Mouse (Mus musculus) kidney, adult 8-10 months (tissue): ENCODE results near the gene Pom121.

Experiments used
- DNase-seq, 2 experiments: peaks; one replicate each; pipeline ENCODE4 v3.0.0; 2022

Gene Pom121

GRCm38 (mm10) chr5:135368312-135368711 is 26.0 kb downstream of the Pom121 start:
- DNase-seq = no peak

GRCm38 (mm10) chr5:135367841-135368240 is 26.5 kb downstream of the Pom121 start:
- DNase-seq = no peak

GRCm38 (mm10) chr5:135363540-135363939 is 30.8 kb downstream of the Pom121 start:
- peak in 1 of 2 experiments; percentile 19 for DNase-seq

GRCm38 (mm10) chr5:135362572-135362971 is 31.8 kb downstream of the Pom121 start:
- no peak for DNase-seq

DNA sequence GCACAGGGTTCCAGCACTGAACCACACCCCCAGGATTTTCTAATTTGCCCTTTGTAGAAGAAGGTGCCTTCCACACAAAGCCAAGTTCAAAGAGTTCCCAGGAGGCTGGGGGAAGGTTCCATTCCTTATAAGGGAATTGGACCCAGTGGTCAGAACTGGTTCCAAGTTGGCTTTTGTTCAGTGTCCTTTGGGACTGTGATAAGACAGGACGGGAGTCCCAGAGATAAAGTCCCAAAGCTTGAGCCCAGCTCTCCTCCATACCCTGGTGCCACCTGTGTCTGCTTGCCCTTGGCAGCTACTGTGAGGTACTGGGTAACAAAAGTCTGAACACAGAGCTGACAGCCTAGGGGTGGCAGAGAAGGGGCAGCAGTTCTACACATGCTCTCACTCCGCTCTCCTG is 34.6 kb downstream of the Pom121 start:
- DNase-seq = no peak

GRCm38 (mm10) chr5:135357556-135357955 is 36.8 kb downstream of the Pom121 start:
- DNase-seq = peak in 1 of 2 experiments; percentile 26

DNA sequence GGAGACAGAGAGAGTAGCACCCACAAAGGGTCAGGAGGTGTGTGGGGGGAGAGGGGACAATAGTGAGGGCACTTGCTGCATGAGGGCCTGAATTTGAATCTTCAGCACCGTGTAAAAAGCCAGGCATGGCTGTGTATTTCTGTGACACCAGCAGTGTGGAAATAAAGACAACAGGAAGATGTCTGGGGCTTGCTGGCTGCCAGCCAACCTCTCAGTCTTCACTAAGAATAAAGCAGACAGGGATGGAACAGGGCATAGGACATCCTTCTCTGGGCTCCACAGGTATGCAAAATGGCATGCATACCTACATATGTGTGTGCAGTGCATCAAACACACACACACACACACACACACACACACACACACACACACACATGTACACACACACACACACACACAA is 38.3 kb downstream of the Pom121 start:
- no peak for DNase-seq

GRCm38 (mm10) chr5:135353564-135353963 is 40.8 kb downstream of the Pom121 start:
- no peak for DNase-seq

- DNase-seq = no peak
Observed at GRCm38 (mm10) chr5:135352995-135353394, 41.4 kb downstream of the Pom121 start, which contains the start of gene Trim50. Trim50 (plus strand) TSS chr5:135353295.

- DNase-seq = no peak
Observed at GRCm38 (mm10) chr5:135351606-135352005, 42.7 kb downstream of the Pom121 start.

GRCm38 (mm10) chr5:135349862-135350261 is 44.5 kb downstream of the Pom121 start, which contains the start of gene Fkbp6:
Fkbp6 (minus strand) TSS chr5:135350044.
- DNase-seq = no peak

DNA sequence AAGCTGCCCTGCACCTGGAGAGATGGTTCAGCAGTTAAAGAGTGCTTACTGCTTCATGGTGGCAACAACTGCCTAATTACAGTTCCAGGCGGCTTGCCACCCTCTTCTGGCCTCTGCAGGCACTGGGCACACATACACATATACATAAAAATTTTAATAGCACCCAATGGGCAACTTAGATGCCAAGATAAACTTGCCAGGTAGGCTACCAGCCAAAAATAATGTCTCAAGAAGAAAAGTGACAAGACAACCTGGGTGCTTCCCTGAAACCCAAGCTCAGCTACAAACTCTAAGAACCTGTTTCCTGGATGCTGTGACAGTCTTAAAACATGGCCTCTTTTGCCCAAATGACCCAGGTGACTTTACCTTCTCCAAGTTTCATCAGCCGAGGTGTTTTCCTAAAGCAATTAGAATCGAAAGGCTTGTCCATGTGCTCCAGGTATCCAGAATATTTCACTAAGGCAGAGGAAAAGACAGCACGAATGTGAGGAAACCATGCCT is 46.8 kb downstream of the Pom121 start:
- no peak for DNase-seq

- no peak for DNase-seq
Observed at GRCm38 (mm10) chr5:135346430-135346829, 47.9 kb downstream of the Pom121 start.

GRCm38 (mm10) chr5:135345989-135346388 is 48.4 kb downstream of the Pom121 start:
- DNase-seq = no peak

GRCm38 (mm10) chr5:135337575-135337974 is 56.8 kb downstream of the Pom121 start:
- DNase-seq = peak; percentile 2 to 17

- no peak for DNase-seq
Observed at GRCm38 (mm10) chr5:135331161-135331560, 63.2 kb downstream of the Pom121 start.

- DNase-seq = no peak
Observed at GRCm38 (mm10) chr5:135330201-135330600, 64.1 kb downstream of the Pom121 start.

- DNase-seq = no peak
Observed at GRCm38 (mm10) chr5:135329471-135329870, 64.9 kb downstream of the Pom121 start.
